Mouse (Mus musculus) lung, embryonic 14.5 days (tissue): Measurements from ENCODE around the gene Fndc3b. TPM values are rescaled to one million over a fixed set of nuclear protein-coding genes. Genes with fewer than 3 reads are reported as not detected.

Source experiments
- ATAC-seq: fragments of 200-750 bp; cut with Nextera tagmentation; 2 replicates; pipeline ENCODE4 v1.8.0; 2017; ENCODE audit warnings: mild to moderate bottlenecking, moderate TSS enrichment, moderate library complexity; ENCODE audit not compliant: insufficient read depth
- DNase-seq: peaks from one replicate; pipeline ENCODE4 v3.0.0-alpha.2; 2015
- H3K27ac ChIP-seq: fragments of 300-500 bp; sonication (generic); 2 replicates; pipeline ENCODE4 v1.5.1; 2014; ENCODE audit warnings: low read depth, mild to moderate bottlenecking, moderate library complexity
- H3K27me3 ChIP-seq: fragments of 300-500 bp; sonication (generic); 2 replicates; pipeline ENCODE4 v1.6.1; 2014; ENCODE audit warnings: low read length, control low read depth; ENCODE audit not compliant: insufficient read depth
- H3K36me3 ChIP-seq: fragments of 300-500 bp; sonication (generic); 2 replicates; pipeline ENCODE4 v1.6.1; 2014; ENCODE audit warnings: control low read depth; ENCODE audit not compliant: insufficient read depth
- H3K4me1 ChIP-seq: fragments of 300-500 bp; sonication (generic); 2 replicates; pipeline ENCODE4 v1.6.1; 2014; ENCODE audit warnings: antibody characterized with exemption, control low read depth; ENCODE audit not compliant: insufficient read depth
- H3K4me2 ChIP-seq: fragments of 300-500 bp; sonication (generic); 2 replicates; pipeline ENCODE4 v1.6.1; 2014; ENCODE audit warnings: mild to moderate bottlenecking
- H3K4me3 ChIP-seq: fragments of 300-500 bp; sonication (generic); 2 replicates; pipeline ENCODE4 v1.5.1; 2014; ENCODE audit warnings: low read depth, low read length
- H3K9ac ChIP-seq: fragments of 300-500 bp; sonication (generic); 2 replicates; pipeline ENCODE4 v1.6.1; 2014
- H3K9me3 ChIP-seq: fragments of 300-500 bp; sonication (generic); 2 replicates; pipeline ENCODE4 v1.6.1; 2016; ENCODE audit warnings: low read depth, low read length, control low read depth
- CTCF ChIP-seq: IDR thresholded peaks from 2 replicates; pipeline ENCODE4 v1.5.1; 2016; ENCODE audit warnings: antibody characterized with exemption, low read depth
- WGBS: fragments of 180-500 bp; shearing (Covaris S2); extraction: QIAGEN DNeasy Blood & Tissue Kit; methylation state at CpG from one replicate; pipeline ENCODE4 v1.1.7; 2014; 5-methylcytosine and 5-hydroxymethylcytosine counted together
- polyA plus RNA-seq: library from polyadenylated mRNA; unstranded; fragments of >200 nt; fragmentation: Nextera tagmentation; extraction: Ambion mirVana; gene quantifications from 2 replicates; pipeline ENCODE4 v1.2.1, GENCODE M21; 2014

Fndc3b gene
- polyA plus RNA-seq, 1 experiment from 2014 or later = 37.1 TPM

- no peak overlapping the region for H3K9ac ChIP-seq
- no peak overlapping the region for H3K4me2 ChIP-seq
- H3K36me3 ChIP-seq = peaks cover 93% of the 10 kb centered on the region
- ATAC-seq (no peak), DNase-seq (no peak)
- no peaks in the 10 kb centered on the region for H3K9me3 ChIP-seq
- WGBS = 89% methylated on average over 7 of the region's 7 CpGs
- no peaks in the 10 kb centered on the region for H3K27me3 ChIP-seq
- no peaks in the 10 kb centered on the region for H3K4me1 ChIP-seq
- no peak for TF ChIP-seq CTCF
- H3K4me3 ChIP-seq = no peak overlapping the region
- no peak overlapping the region for H3K27ac ChIP-seq
These were observed 249.2 kb downstream of the Fndc3b start for GRCm38 (mm10) chr3:27461861-27462260.

DNA sequence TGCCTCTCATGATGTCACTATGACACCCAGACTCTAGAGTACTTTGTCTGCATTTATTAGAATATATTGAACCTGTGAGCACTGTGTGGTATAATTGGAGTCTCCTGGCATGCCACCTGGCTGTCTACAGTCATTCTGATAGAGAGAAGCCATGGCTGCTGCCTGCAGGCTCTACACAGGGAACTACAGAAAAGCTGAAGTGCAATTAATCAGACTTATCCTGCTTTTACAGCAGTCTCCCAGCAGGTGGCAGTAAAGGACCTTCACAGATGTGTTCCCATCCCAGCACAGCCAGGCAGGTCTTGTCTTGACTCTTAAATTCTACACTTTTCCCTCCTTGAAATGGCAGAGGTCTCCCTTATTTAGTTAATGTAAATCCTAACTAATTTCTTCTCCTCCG lies 250.1 kb downstream of the Fndc3b start:
- H3K9ac ChIP-seq = no peak overlapping the region
- ATAC-seq (peak; percentile 52; the same call in 1 of the 2 replicates), DNase-seq (peak; percentile 93)
- WGBS = 16% methylated on average over 1 of the region's 1 CpGs
- H3K9me3 ChIP-seq = no peaks in the 10 kb centered on the region
- no peak overlapping the region for H3K27ac ChIP-seq
- H3K4me1 ChIP-seq = no peaks in the 10 kb centered on the region
- peak; percentile 87 for TF ChIP-seq CTCF
- peaks cover 97% of the 10 kb centered on the region for H3K36me3 ChIP-seq
- no peaks in the 10 kb centered on the region for H3K27me3 ChIP-seq
- no peak overlapping the region for H3K4me2 ChIP-seq
- H3K4me3 ChIP-seq = no peak overlapping the region

GRCm38 (mm10) chr3:27458416-27458815 lies 252.7 kb downstream of the Fndc3b start:
- H3K4me2 ChIP-seq = no peak overlapping the region
- no peaks in the 10 kb centered on the region for H3K9me3 ChIP-seq
- no peak overlapping the region for H3K9ac ChIP-seq
- WGBS = 90% methylated on average over 9 of the region's 9 CpGs
- no peak for TF ChIP-seq CTCF
- peaks cover 100% of the 10 kb centered on the region for H3K36me3 ChIP-seq
- ATAC-seq (no peak), DNase-seq (no peak)
- H3K27me3 ChIP-seq = no peaks in the 10 kb centered on the region
- H3K27ac ChIP-seq = no peak overlapping the region
- H3K4me1 ChIP-seq = no peaks in the 10 kb centered on the region
- H3K4me3 ChIP-seq = no peak overlapping the region

GRCm38 (mm10) chr3:27456514-27456913 lies 254.6 kb downstream of the Fndc3b start:
- Histone ChIP-seq H3K27me3 (no peaks in the 10 kb centered on the region), H3K4me2 (no peak overlapping the region), H3K4me1 (no peaks in the 10 kb centered on the region), H3K4me3 (no peak overlapping the region), H3K9me3 (no peaks in the 10 kb centered on the region), H3K27ac (no peak overlapping the region), H3K9ac (no peak overlapping the region), H3K36me3 (peaks cover 100% of the 10 kb centered on the region)
- no peak for TF ChIP-seq CTCF
- WGBS = 81% methylated on average over 14 of the region's 14 CpGs
- no peak for DNase-seq
- no peak for ATAC-seq

- Histone ChIP-seq H3K9me3 (no peaks in the 10 kb centered on the region), H3K36me3 (peaks cover 100% of the 10 kb centered on the region), H3K27me3 (no peaks in the 10 kb centered on the region), H3K4me1 (no peaks in the 10 kb centered on the region), H3K9ac (no peak overlapping the region), H3K27ac (peak overlapping the region; percentile 24; the same call in 1 of the 2 replicates), H3K4me3 (no peak overlapping the region), H3K4me2 (no peak overlapping the region)
- no peak for TF ChIP-seq CTCF
- DNase-seq = no peak
- WGBS = 79% methylated on average over 8 of the region's 8 CpGs
- ATAC-seq = no peak
These were observed 256.5 kb downstream of the Fndc3b start for GRCm38 (mm10) chr3:27454402-27455195.

- Histone ChIP-seq H3K4me3 (no peak overlapping the region), H3K4me1 (no peaks in the 10 kb centered on the region), H3K36me3 (peaks cover 100% of the 10 kb centered on the region), H3K9ac (no peak overlapping the region), H3K27me3 (no peaks in the 10 kb centered on the region), H3K4me2 (no peak overlapping the region), H3K9me3 (no peaks in the 10 kb centered on the region), H3K27ac (no peak overlapping the region)
- peak; percentile 43; the same call in 1 of the 2 replicates for TF ChIP-seq CTCF
- ATAC-seq (no peak), DNase-seq (no peak)
- WGBS = 85% methylated on average over 13 of the region's 13 CpGs
These were observed 257.5 kb downstream of the Fndc3b start for GRCm38 (mm10) chr3:27453453-27454098.

DNA sequence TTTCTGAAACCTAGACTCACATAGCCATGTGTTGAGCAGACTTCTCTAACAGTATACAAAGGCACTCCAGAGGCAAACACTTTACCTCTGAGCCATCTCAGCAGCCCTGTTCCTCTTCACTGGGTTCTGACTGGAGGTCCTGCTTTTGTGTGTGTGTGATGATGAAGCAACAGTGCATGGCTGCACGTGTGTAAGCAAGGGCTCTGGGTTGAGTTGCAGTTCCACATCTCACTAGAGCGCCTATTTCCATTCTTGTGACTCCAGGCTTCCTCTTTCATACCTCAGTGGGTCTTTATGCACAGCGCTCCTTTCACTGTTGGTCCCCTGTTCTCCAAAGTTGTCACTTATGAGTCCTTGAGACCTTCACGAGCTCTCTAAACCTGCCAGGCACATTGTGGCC lies 261.7 kb downstream of the Fndc3b start:
- no peak for DNase-seq
- Histone ChIP-seq H3K36me3 (peaks cover 86% of the 10 kb centered on the region), H3K4me2 (no peak overlapping the region), H3K4me1 (no peaks in the 10 kb centered on the region), H3K27me3 (no peaks in the 10 kb centered on the region), H3K27ac (no peak overlapping the region), H3K9me3 (no peaks in the 10 kb centered on the region), H3K4me3 (no peak overlapping the region), H3K9ac (no peak overlapping the region)
- TF ChIP-seq CTCF = no peak
- ATAC-seq = no peak
- WGBS = 86% methylated on average over 4 of the region's 4 CpGs
